Mouse (Mus musculus) Patski (cell line): ENCODE results near the gene Kirrel. TPM values are rescaled to one million over a fixed set of nuclear protein-coding genes. Genes with fewer than 3 reads are reported as not detected.

Experiments used
- ATAC-seq: fragments of 100-300 bp; one replicate; pipeline ENCODE4 v1.8.0; 2021
- CTCF ChIA-PET: fragments of 350-600 bp; sonication (Branson Sonifier 250); formaldehyde crosslinking; loops from one replicate; lab custom pipeline; 2022; ENCODE audit warnings: inconsistent platforms; lab: Charles Lee
- POLR2A ChIA-PET: fragments of 350-600 bp; sonication (Branson Sonifier 250); formaldehyde crosslinking; loops from one replicate; lab custom pipeline; 2022; ENCODE audit warnings: antibody characterized with exemption, inconsistent platforms; lab: Charles Lee
- DNase-seq: peaks from one replicate; pipeline ENCODE4 v3.0.0-alpha.2; 2011; ENCODE audit warnings: low read depth, low spot score
- H3K27me3 ChIP-seq: fragments of 371-371 bp; one replicate; pipeline ENCODE4 v1.5.1; 2021
- CTCF ChIP-seq: fragments of 100-300 bp; IDR thresholded peaks from one replicate; pipeline ENCODE4 v1.5.1; 2021
- in situ Hi-C: fragments of 300-500 bp; cut with MboI; formaldehyde crosslinking; loops from 3 replicates; pipeline ENCODE4 v1.11.1; 2018; ENCODE audit warnings: low pct_unique_long_range_greater_than_20kb, mixed read lengths
- polyA plus RNA-seq: library from polyadenylated mRNA; unstranded; gene quantifications from one replicate; pipeline ENCODE4 v1.2.3, GENCODE M21; 2021

The Kirrel gene
- polyA plus RNA-seq, 1 experiment from 2014 or later, result 156 TPM

DNA sequence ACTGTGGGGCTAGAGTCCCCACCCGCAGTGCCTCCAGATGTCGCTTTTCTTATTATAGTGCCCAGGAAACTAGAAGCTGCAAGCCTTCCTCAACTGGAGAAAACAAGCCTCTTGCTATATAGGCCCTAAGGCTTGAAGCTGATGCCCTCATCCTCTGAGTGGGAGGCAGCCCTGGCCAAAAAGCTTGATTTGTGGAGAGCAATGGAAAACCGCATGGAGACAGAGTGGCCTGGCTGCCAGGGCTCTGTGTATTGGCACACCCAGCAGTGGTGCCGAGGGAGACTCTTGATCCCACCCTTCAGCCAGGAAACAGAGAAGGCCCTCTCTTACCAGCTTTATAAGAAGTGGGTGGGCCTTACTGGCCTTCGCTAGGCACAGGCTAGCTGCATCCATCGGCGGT is 15.4 kb downstream of the Kirrel start:
- ATAC-seq (no peak), DNase-seq (no peak)
- no peak for TF ChIP-seq CTCF
- CTCF ChIA-PET, result interaction anchor here (1.9 to 2.2 kb wide), 2 partner anchors 10 to 51 kb away, joined by 6 to 10 read pairs; no protein-coding TSS in a partner anchor
- POLR2A ChIA-PET, result interaction anchor here (5.3 kb wide), 1 partner anchor 13 kb away, joined by 41 read pairs; no protein-coding TSS in a partner anchor
- in situ Hi-C loops, result no loop called here
- no peaks in the 10 kb centered on the region for H3K27me3 ChIP-seq

DNA sequence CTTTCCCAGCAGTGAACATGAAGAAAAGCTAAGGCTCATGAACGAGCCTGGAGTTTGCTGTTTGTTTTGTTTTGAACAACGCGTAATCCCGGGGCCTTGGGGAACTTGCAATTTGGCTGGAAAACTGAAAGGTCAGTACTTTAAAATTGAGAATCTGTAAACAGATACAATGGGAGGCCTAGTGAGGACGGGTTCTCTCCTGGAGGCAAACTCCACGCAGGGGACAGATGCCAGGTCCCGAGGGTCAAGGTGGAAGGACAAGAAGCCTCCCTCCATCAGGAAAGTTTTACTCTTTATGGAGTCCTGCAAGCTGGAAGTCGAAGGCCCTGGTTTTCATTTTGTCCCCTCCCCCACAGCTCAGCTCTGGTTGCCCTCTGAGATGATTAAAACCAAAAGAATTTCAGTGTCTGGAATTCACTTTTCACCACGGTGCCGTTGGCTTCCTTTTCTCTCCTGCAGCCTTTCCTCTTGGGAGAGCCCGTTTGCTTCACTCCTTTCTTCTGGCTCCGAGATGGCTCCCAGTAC is 16.7 kb downstream of the Kirrel start:
- DNase-seq, result peak; percentile 97
- ATAC-seq, result peak; percentile 63
- H3K27me3 ChIP-seq, result no peaks in the 10 kb centered on the region
- in situ Hi-C loops, result no loop called here
- TF ChIP-seq CTCF, result no peak
- ChIA-PET POLR2A (interaction anchor here (0.6 to 5.3 kb wide), 7 partner anchors 9 to 267 kb away, joined by 3 to 41 read pairs (median 4); no protein-coding TSS in a partner anchor), CTCF (interaction anchor here (0.8 to 2.2 kb wide), 8 partner anchors 8 to 67 kb away, joined by 3 to 10 read pairs (median 4); no protein-coding TSS in a partner anchor)

DNA sequence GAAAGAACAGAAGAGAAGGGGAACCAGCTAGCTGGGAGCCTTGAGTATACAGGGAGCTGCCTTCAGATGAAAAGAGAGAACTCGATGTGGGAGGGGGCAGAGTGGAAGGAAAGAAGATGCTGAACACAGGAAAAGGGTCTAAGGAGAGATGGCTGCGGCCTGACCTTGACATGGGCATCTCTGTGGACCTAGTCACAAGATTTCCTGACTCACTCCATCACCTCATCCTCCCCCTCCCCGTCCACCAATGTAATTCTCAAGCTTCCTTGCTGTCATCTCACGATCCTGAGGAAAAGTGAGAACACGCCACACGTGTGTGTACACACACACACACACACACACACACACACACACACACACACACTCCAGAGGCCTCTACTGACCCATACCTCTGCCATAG is 17.2 kb downstream of the Kirrel start:
- no peaks in the 10 kb centered on the region for H3K27me3 ChIP-seq
- DNase-seq, result no peak
- ChIA-PET POLR2A (interaction anchor here (0.6 to 5.3 kb wide), 6 partner anchors 9 to 67 kb away, joined by 3 to 41 read pairs (median 4); no protein-coding TSS in a partner anchor), CTCF (interaction anchor here (0.8 to 2.2 kb wide), 5 partner anchors 13 to 61 kb away, joined by 3 to 7 read pairs (median 4); no protein-coding TSS in a partner anchor)
- TF ChIP-seq CTCF, result no peak
- ATAC-seq, result no peak
- in situ Hi-C loops, result no loop called here

DNA sequence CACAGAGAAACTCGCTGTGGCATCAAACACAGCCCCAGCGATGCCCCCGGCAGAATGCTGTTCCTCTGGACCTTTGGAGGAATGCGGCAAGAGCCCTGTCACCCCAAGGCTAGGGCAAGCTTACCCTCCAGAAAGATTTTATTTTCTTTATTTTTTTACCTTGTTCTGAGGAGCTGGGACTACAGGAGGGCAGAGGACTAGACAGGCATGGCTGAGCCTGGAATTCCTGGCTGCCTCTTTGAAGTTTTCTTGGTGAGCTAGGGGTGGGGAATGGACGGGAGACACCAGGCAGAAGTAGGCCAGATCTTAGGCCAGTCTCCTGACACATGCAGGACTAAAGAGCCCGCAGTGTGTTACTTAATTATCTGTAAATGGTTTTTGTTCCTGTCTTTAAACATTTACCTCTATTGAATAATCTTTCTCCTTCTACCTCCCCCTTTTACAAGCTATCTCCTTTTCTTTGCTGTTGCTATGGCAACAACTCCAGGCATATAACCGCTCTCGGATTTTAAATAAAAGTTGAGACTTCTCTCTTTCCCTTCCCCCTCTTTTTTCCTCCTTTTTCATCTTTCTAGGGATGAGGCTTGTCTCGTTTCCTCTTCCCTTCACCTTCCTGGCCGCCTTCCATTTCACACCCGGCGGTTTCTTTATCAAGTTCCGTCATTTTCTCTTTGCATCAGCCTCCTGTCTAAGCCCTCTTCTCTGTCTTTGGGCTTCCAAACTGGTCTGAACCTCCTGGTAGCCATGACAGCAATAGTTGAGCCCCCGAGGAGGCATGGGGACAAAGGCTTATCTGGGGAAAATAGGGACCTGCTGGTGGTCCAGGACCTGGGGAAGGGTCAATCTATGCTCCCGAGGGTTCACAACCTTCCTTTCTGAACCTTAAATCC is 19.9 kb downstream of the Kirrel start:
- POLR2A ChIA-PET, result interaction anchor here (1.1 to 5.3 kb wide), 6 partner anchors 9 to 28 kb away, joined by 3 to 41 read pairs (median 6); no protein-coding TSS in a partner anchor
- CTCF ChIA-PET, result interaction anchor here (1.1 to 3.7 kb wide), 5 partner anchors 11 to 43 kb away, joined by 3 to 25 read pairs (median 3); no protein-coding TSS in a partner anchor
- DNase-seq, result no peak

DNA sequence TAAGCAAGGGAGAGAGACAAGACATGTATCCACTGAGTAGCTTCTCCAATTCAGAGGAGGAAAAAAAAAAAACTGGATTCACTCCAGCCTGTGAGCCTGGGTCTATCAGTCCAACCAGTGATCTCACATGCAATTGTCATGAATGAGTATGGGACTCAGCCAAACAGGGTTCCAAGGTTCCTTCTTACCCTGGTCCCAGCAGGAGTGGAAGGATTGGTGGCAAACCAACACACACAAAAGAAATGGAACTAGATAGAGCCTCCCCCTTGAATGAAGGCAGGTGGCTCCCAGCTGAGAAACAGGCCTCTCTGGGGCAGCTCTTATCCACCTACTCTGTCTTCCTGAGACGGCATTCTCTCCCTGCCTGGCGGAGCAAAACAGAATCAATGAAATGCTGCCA is 21.5 kb downstream of the Kirrel start:
- TF ChIP-seq CTCF, result no peak
- DNase-seq (no peak), ATAC-seq (no peak)
- in situ Hi-C loops, result no loop called here
- ChIA-PET POLR2A (interaction anchor here (1.0 to 4.7 kb wide), 5 partner anchors 13 to 36 kb away, joined by 3 to 25 read pairs (median 5); partner anchors contain the start of gene Kirrel), CTCF (interaction anchor here (0.8 to 3.7 kb wide), 7 partner anchors 12 to 121 kb away, joined by 3 to 25 read pairs (median 5); partner anchors contain the start of gene Kirrel)
- no peaks in the 10 kb centered on the region for H3K27me3 ChIP-seq

More for the DNA sequence above, 19.9 kb downstream of the Kirrel start:
- in situ Hi-C loops, result no loop called here
- H3K27me3 ChIP-seq, result no peaks in the 10 kb centered on the region
- TF ChIP-seq CTCF, result no peak
- peak; percentile 32 for ATAC-seq

DNA sequence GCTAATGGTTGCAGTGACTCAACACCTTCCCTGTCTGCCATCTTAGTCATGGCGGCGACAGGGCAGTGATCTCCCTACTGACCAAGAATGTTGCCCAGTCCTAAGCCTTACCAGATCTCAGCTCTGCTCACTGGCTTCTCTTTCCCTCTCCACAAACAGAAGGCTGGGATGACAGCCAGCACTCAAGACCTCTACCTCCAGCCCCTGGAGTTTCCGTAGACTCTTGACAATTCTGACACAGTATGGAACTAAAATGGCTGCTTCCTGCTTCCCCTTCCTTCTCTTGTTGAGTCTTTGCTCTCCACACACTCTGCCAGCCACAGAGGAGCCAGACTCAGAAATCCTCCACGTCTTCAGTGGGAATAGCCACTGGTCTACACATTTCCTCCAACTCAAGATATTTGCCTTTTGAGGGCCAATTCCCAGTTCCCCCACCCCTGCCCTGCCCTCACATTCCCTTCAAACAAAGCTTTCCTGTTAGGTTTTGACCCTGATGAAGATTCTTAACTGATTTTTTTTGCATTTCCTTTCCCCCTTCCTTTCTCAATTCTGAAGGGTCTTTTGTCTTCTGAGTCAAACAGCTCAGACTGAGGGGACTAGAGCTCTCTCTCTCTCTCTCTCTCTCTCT is 22.3 kb downstream of the Kirrel start:
- TF ChIP-seq CTCF, result no peak
- in situ Hi-C loops, result no loop called here
- H3K27me3 ChIP-seq, result no peaks in the 10 kb centered on the region
- DNase-seq, result no peak
- ChIA-PET CTCF (interaction anchor here (0.7 to 3.6 kb wide), 10 partner anchors 13 to 120 kb away, joined by 3 to 16 read pairs (median 4); partner anchors contain the start of gene Kirrel), POLR2A (interaction anchor here (0.9 to 4.7 kb wide), 4 partner anchors 14 to 36 kb away, joined by 3 to 25 read pairs (median 4); partner anchors contain the start of gene Kirrel)
- no peak for ATAC-seq

DNA sequence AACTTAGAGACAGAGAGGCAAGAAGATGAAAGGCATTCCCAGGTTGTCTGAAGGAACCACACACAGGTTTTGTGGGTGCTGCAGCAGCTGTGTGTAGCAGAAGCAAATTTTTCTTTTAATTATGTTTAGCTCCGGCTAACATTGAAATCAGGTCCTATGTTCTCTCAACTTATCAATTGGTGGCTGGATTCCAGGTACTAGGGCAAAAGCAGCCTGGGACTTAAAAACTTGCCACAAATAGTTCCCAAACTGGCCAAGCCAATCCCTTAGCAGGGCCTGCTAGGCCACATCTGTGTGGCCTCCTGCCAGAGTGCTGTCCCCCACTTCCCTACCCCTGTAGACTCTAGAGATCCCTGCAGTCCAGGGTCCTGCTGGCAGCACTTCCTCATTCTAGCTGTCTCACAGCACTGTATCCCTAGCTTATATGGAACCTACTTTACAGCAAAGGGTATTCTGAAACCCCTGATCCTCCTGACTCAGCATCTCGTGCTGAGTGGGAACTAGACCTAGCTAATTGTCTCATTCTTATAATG is 23.2 kb downstream of the Kirrel start:
- POLR2A ChIA-PET, result interaction anchor here (0.7 to 4.7 kb wide), 3 partner anchors 15 to 24 kb away, joined by 3 to 25 read pairs (median 3); partner anchors contain the start of gene Kirrel

DNA sequence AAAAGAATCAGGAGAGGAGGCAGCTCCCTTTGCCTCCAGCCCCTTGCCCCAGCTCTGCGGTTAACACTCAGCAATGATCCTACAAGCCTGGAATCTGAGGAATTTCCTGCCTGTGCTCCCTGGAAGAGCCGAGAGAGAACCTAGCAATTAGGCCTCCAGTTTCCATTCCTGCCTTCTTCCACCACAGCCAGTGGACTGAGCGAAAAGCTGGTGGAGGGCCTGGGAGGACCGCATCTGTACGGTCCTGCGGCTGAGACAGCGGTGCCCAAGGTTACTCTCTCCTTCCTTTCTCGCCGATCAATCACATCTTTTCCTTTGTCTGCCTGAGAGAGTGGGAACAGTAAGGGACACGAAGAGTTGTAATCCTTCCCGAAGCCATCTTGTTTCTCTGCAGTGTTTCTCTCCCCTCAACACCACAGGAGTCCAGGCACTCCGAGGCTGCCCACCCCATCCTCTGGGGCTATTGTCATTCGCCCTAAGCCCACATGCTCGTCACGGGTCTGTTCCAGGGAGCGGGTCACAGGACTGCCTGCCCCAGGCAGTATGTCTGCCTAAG is 23.8 kb downstream of the Kirrel start:
- CTCF ChIA-PET, result interaction anchor here (0.9 to 3.6 kb wide), 11 partner anchors 8 to 120 kb away, joined by 3 to 16 read pairs (median 4); partner anchors contain the start of gene Kirrel
- POLR2A ChIA-PET, result interaction anchor here (0.8 to 4.7 kb wide), 5 partner anchors 11 to 27 kb away, joined by 4 to 25 read pairs (median 4); no protein-coding TSS in a partner anchor
- TF ChIP-seq CTCF, result no peak
- in situ Hi-C loops, result no loop called here
- no peaks in the 10 kb centered on the region for H3K27me3 ChIP-seq
- peak; percentile 84 for ATAC-seq
- peak; percentile 98 for DNase-seq

More for the DNA sequence above, 23.2 kb downstream of the Kirrel start:
- no peaks in the 10 kb centered on the region for H3K27me3 ChIP-seq
- DNase-seq (no peak), ATAC-seq (no peak)
- TF ChIP-seq CTCF, result no peak
- in situ Hi-C loops, result no loop called here
- CTCF ChIA-PET, result interaction anchor here (0.7 to 3.6 kb wide), 7 partner anchors 10 to 70 kb away, joined by 3 to 16 read pairs (median 6); partner anchors contain the start of gene Kirrel
